Mouse (Mus musculus): ENCODE measurements at regions not wholly inside any gene's neighbourhood (a gene's known extent, or its start where the extent isn't known, plus 50 kb on each side); places are given as distances from the start of the nearest gene placed in this dataset.

DNA sequence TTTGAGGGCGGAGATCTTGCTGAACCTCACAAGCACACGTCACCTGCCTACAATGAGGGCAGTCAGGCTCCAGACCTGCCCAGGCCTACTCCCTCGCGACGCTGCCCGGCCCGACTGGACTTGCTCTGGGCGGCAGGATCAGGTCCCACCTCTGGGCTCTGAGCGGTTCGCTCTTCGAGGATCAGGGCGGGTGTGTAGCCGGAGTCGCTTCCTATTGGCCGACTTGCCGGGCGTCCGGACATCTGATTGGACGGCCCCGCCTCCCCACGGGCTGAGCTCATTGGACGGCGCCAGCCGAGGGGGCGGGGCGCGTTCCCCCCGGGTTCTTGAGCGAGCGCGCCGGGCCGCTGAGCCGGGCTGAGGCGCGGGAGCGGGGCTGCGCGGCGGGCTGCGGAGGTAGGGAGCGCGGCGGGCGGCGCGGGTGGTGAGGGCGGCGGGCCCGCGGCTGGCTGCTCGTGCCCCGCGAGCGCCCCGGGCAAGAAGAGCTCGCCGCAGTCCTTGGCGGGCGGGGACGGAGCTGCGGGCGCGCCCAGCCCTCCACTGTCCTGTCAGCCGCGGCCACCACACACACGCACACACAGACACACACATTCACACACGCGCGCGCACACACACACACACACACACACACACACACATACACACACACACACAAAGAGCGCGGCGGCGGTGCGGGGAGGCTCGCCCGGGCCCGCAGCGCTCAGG is 141.5 kb downstream of the Ogfrl1 start:
- Histone ChIP-seq H3K9ac (ENCODE audit: low read length) (peak overlapping the region; percentile 87), H3K4me1 (replicated peaks; ENCODE audit: control insufficient read depth, insufficient read depth, low read length) (no peaks in the 10 kb centered on the region), H3K4me3 (ENCODE audit: low read depth, low read length) (peak overlapping the region; percentile 69), H3K36me3 (ENCODE audit: control insufficient read depth, insufficient read depth, low read length) (no peaks in the 10 kb centered on the region), H3K27ac (ENCODE audit: low read depth, low read length) (peak overlapping the region; percentile 85), H3K9me3 (ENCODE audit: control insufficient read depth, low read length) (no peaks in the 10 kb centered on the region), H3K4me2 (ENCODE audit: low read depth, low read length, severe bottlenecking) (peak overlapping the region; percentile 81; the same call in 1 of the 2 replicates), H3K27me3 (ENCODE audit: control insufficient read depth, insufficient read depth, low read length) (no peaks in the 10 kb centered on the region)
- DNase-seq (ENCODE audit: low spot score) (peak; percentile 98), ATAC-seq (replicated peaks; ENCODE audit: low FRiP score) (peak; percentile 99)
- under 1% methylated on average over 42 of the region's 80 CpGs for WGBS

DNA sequence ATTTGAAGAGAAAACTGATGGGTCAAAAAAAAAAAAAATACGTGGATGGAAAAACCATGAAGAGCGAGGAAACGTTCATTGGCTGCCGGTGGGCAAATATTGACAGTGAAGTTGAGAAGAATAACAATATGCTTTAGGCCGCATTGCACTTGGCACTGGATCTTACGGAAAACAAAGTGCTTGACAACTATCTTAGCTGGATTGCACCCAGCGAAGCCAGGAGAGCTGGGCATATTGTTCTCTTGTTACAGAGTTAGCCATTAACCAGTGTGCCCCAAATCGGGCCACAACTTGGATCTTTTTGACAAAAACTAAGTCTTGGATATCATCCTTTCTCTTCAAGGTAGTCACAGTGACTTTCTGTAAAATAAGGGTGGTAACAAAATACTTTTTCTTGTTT is 143.3 kb downstream of the Ogfrl1 start:
- no peaks in the 10 kb centered on the region for H3K27me3 ChIP-seq (ENCODE audit: control insufficient read depth, insufficient read depth, low read length)
- WGBS: 87% methylated on average over 8 of the region's 8 CpGs
- no peak overlapping the region for H3K27ac ChIP-seq (ENCODE audit: low read depth, low read length)
- H3K4me2 ChIP-seq (ENCODE audit: low read depth, low read length, severe bottlenecking): no peak overlapping the region
- no peaks in the 10 kb centered on the region for H3K4me1 ChIP-seq (replicated peaks; ENCODE audit: control insufficient read depth, insufficient read depth, low read length)
- ATAC-seq (replicated peaks; ENCODE audit: low FRiP score): no peak
- H3K36me3 ChIP-seq (ENCODE audit: control insufficient read depth, insufficient read depth, low read length): no peaks in the 10 kb centered on the region
- DNase-seq (ENCODE audit: low spot score): no peak
- H3K9ac ChIP-seq (ENCODE audit: low read length): no peak overlapping the region
- H3K4me3 ChIP-seq (ENCODE audit: low read depth, low read length): no peak overlapping the region
- no peaks in the 10 kb centered on the region for H3K9me3 ChIP-seq (ENCODE audit: control insufficient read depth, low read length)

DNA sequence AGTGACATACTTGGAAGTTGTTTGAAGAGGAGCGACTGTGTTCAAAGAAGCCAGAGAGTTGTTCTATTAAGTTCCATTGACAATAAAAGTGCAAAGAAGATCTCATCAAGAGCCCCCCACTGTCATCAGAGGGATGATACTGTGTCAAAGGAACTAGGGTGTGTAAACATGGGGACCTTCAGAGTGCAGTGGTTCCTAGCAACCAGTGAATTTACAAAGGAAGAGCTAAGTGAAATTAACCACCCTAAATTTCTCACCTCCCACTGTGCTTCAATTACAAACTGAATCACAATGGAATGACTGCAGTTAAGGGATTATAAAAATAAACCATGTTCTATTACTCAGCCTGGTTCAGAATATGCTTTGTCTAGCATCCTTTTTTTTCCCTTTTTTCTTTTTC is 129.5 kb upstream of the 4933415F23Rik start:
- H3K9me3 ChIP-seq (ENCODE audit: control insufficient read depth, low read length): no peaks in the 10 kb centered on the region
- no peaks in the 10 kb centered on the region for H3K4me1 ChIP-seq (replicated peaks; ENCODE audit: control insufficient read depth, insufficient read depth, low read length)
- H3K27ac ChIP-seq (ENCODE audit: low read depth, low read length): no peak overlapping the region
- H3K4me2 ChIP-seq (ENCODE audit: low read depth, low read length, severe bottlenecking): no peak overlapping the region
- ATAC-seq (replicated peaks; ENCODE audit: low FRiP score) (no peak), DNase-seq (ENCODE audit: low spot score) (no peak)
- WGBS: 54% methylated on average over 1 of the region's 1 CpGs
- no peaks in the 10 kb centered on the region for H3K27me3 ChIP-seq (ENCODE audit: control insufficient read depth, insufficient read depth, low read length)
- no peak overlapping the region for H3K9ac ChIP-seq (ENCODE audit: low read length)
- H3K4me3 ChIP-seq (ENCODE audit: low read depth, low read length): no peak overlapping the region
- H3K36me3 ChIP-seq (ENCODE audit: control insufficient read depth, insufficient read depth, low read length): no peaks in the 10 kb centered on the region

DNA sequence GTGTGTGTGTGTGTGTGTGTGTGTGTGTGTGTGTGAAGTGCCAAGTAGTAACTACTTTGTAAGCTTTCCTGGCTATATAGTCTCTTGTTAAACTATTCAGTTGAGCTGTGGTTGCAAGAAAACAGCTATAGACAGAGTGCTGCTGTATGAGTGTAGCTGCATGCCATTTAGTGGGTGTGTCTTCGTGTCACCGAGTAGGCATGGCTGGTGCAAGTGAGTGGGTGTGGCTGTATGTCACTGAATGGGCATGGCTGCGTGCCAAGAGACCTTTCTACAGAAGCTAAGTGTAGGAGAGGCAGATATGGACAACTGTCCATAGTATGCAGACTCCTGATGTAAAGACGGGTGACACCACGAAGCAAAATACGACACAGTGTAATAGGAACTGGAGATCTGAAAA is 126.4 kb upstream of the 4933415F23Rik start:
- Histone ChIP-seq H3K4me3 (ENCODE audit: low read depth, low read length) (no peak overlapping the region), H3K4me1 (replicated peaks; ENCODE audit: control insufficient read depth, insufficient read depth, low read length) (no peaks in the 10 kb centered on the region), H3K27ac (ENCODE audit: low read depth, low read length) (no peak overlapping the region), H3K36me3 (ENCODE audit: control insufficient read depth, insufficient read depth, low read length) (no peaks in the 10 kb centered on the region), H3K9ac (ENCODE audit: low read length) (no peak overlapping the region), H3K4me2 (ENCODE audit: low read depth, low read length, severe bottlenecking) (no peak overlapping the region), H3K9me3 (ENCODE audit: control insufficient read depth, low read length) (no peaks in the 10 kb centered on the region), H3K27me3 (ENCODE audit: control insufficient read depth, insufficient read depth, low read length) (no peaks in the 10 kb centered on the region)
- no peak; the same call in 1 of the 2 replicates for ATAC-seq (replicated peaks; ENCODE audit: low FRiP score)
- DNase-seq (ENCODE audit: low spot score): no peak
- WGBS: 83% methylated on average over 6 of the region's 6 CpGs

DNA sequence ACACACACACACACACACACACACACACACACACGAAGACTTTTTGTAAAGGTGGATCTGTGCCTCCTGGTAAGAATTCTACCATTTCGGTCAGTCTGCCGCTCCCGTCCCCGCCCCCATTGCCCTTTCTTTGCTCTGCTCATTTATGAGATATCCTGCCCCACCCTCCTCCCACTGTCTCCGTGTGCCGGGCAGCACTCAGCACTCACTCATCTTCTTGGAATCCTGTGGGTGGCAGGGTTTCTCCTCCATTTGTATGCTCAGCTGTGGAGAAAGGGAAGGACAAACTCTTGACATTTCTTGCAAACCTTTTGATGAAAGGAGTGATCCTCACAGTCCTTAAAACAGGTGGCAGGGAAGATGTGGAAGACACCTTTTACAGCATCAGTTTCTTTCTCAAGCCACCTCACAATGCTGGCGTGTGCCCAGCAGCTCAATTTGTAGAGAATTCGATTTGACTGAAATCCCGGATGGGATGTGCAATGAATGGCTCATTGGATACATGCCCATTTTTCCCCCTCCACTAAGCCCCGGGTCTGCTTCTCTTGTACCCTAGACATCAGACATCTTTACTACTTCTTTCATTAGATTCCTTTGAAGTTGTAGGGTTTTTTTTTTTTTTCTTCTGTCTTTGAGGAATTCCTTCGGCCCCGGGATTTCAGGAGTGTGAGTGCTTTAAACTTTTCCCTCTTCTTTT is 112.6 kb upstream of the 4933415F23Rik start:
- no peak overlapping the region for H3K4me3 ChIP-seq (ENCODE audit: low read depth, low read length)
- WGBS: 80% methylated on average over 12 of the region's 13 CpGs
- H3K27me3 ChIP-seq (ENCODE audit: control insufficient read depth, insufficient read depth, low read length): no peaks in the 10 kb centered on the region
- no peak for ATAC-seq (replicated peaks; ENCODE audit: low FRiP score)
- H3K36me3 ChIP-seq (ENCODE audit: control insufficient read depth, insufficient read depth, low read length): no peaks in the 10 kb centered on the region
- no peaks in the 10 kb centered on the region for H3K9me3 ChIP-seq (ENCODE audit: control insufficient read depth, low read length)
- no peak overlapping the region for H3K9ac ChIP-seq (ENCODE audit: low read length)
- no peaks in the 10 kb centered on the region for H3K4me1 ChIP-seq (replicated peaks; ENCODE audit: control insufficient read depth, insufficient read depth, low read length)
- no peak for DNase-seq (ENCODE audit: low spot score)
- H3K4me2 ChIP-seq (ENCODE audit: low read depth, low read length, severe bottlenecking): no peak overlapping the region
- no peak overlapping the region for H3K27ac ChIP-seq (ENCODE audit: low read depth, low read length)

DNA sequence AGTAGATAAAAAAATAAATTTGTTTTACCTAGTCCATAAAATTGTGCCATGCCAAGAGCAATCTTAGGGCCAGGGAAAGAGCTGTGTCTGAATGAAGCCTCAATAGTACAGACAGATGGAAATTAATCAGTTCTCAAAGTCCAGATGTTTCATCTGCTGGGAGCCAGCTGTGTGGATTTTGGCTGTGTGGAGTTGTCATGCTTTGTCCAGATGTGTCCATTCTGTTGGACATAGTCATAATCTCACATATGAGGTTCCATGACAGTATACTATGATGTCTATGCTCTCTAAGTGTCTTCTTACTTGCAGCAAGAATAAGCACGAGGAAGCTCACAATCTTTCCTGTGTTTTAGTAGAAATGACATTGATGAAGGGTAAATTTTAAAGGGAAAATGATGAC is 105.8 kb upstream of the 4933415F23Rik start:
- no peaks in the 10 kb centered on the region for H3K4me1 ChIP-seq (replicated peaks; ENCODE audit: control insufficient read depth, insufficient read depth, low read length)
- no peak overlapping the region for H3K4me3 ChIP-seq (ENCODE audit: low read depth, low read length)
- no peaks in the 10 kb centered on the region for H3K27me3 ChIP-seq (ENCODE audit: control insufficient read depth, insufficient read depth, low read length)
- ATAC-seq (replicated peaks; ENCODE audit: low FRiP score) (no peak), DNase-seq (ENCODE audit: low spot score) (no peak)
- no peaks in the 10 kb centered on the region for H3K9me3 ChIP-seq (ENCODE audit: control insufficient read depth, low read length)
- H3K27ac ChIP-seq (ENCODE audit: low read depth, low read length): no peak overlapping the region
- H3K4me2 ChIP-seq (ENCODE audit: low read depth, low read length, severe bottlenecking): no peak overlapping the region
- 81% methylated on average over 1 of the region's 1 CpGs for WGBS
- H3K9ac ChIP-seq (ENCODE audit: low read length): no peak overlapping the region
- H3K36me3 ChIP-seq (ENCODE audit: control insufficient read depth, insufficient read depth, low read length): no peaks in the 10 kb centered on the region

DNA sequence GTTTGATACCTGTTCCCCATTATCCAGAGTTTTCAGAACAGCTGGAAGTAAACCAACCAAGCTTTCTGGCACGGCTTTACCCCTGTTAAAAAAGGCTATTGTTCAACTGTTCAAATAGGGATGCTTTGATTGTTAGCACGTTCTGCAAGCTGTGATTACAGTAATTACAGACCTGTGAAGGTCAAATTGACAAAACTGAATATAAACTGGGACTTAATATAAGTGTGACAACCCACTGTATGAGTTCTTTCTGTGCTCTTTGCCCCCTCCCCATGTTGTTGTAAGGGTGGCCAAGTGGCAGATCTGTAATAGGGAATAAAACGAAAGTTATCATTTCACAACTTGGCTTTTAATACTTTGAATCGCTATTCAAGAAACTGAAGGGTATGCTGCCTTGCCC is 105.0 kb upstream of the 4933415F23Rik start:
- WGBS: 56% methylated on average over 4 of the region's 4 CpGs

DNA sequence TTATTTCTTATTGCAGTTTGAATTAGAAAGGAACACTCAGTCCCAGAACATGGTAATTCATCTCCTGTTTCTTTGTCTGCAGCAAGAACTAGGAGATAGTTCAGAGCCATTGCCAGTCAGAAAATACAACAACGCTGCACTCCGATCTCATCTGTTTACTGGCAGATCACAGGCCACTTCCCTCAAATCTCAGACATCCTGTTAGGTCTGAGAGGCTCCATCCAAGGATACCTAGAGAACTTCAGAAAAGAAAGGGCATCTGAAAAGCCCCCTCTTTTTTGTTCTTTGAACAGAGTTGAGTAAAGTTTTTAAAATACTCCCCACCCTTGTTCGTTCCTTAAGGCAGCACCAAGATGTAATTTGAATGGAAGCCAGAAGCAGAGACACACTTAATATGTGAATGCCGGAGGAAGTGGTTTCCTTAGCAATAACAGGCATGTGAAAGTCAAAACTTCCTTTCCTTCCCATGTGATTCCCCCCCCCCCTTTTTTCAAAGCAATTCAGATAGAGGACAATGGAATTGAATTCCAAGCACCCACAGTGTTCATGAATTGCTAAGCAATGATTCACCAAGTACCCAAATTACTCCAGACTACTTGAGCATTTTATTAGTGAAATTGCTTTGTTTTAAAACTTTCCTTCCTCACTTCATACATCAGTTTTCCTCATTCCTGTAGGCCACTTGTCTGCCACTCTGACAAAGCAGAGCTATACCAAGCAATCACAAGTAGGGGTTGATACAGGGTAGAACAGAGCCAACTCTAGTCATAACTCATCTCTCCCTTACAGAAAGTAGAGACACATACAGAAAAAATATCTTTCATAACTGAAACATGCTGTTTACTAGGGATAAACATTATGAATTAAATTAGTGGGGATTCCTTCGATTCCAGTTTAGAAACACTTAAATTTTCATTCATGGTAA is 100.7 kb upstream of the 4933415F23Rik start:
- Histone ChIP-seq H3K27ac (ENCODE audit: low read depth, low read length) (no peak overlapping the region), H3K9me3 (ENCODE audit: control insufficient read depth, low read length) (no peaks in the 10 kb centered on the region), H3K27me3 (ENCODE audit: control insufficient read depth, insufficient read depth, low read length) (no peaks in the 10 kb centered on the region), H3K9ac (ENCODE audit: low read length) (no peak overlapping the region), H3K4me2 (ENCODE audit: low read depth, low read length, severe bottlenecking) (no peak overlapping the region), H3K4me1 (replicated peaks; ENCODE audit: control insufficient read depth, insufficient read depth, low read length) (no peaks in the 10 kb centered on the region), H3K36me3 (ENCODE audit: control insufficient read depth, insufficient read depth, low read length) (no peaks in the 10 kb centered on the region), H3K4me3 (ENCODE audit: low read depth, low read length) (no peak overlapping the region)
- ATAC-seq (replicated peaks; ENCODE audit: low FRiP score): no peak
- no peak for DNase-seq (ENCODE audit: low spot score)
- WGBS: 61% methylated on average over 5 of the region's 5 CpGs

More for the DNA sequence above, 105.0 kb upstream of the 4933415F23Rik start:
- Histone ChIP-seq H3K4me2 (ENCODE audit: low read depth, low read length, severe bottlenecking) (no peak overlapping the region), H3K9me3 (ENCODE audit: control insufficient read depth, low read length) (no peaks in the 10 kb centered on the region), H3K27ac (ENCODE audit: low read depth, low read length) (no peak overlapping the region), H3K4me3 (ENCODE audit: low read depth, low read length) (no peak overlapping the region), H3K9ac (ENCODE audit: low read length) (no peak overlapping the region), H3K4me1 (replicated peaks; ENCODE audit: control insufficient read depth, insufficient read depth, low read length) (no peaks in the 10 kb centered on the region), H3K36me3 (ENCODE audit: control insufficient read depth, insufficient read depth, low read length) (no peaks in the 10 kb centered on the region), H3K27me3 (ENCODE audit: control insufficient read depth, insufficient read depth, low read length) (no peaks in the 10 kb centered on the region)
- ATAC-seq (replicated peaks; ENCODE audit: low FRiP score): no peak
- no peak for DNase-seq (ENCODE audit: low spot score)
